23 mouse cellular contexts compared by ENCODE assay signal in genomic region chr14:86721768-86722167, GRCm38 (mm10).
A peak's percentile ranks its signal among the peaks of the same experiment; 100 is the strongest.
DNase-seq lines count a peak whose midpoint lies in the region; ATAC-seq and TF ChIP-seq lines count a peak whose summit lies in the region.
"Had no signal": no experiment of that assay in that cellular context is flagged by ENCODE, and none has a peak within 500 bp of the region (broad histone marks: within the 10 kb centered on the region; RNA-seq: fewer than 3 reads in every experiment).

No protein-coding gene starts in this region.

- no peak overlapping the region for H3K9ac ChIP-seq in liver, embryonic 11.5 days (ENCODE audit: low read depth, low read length)
- no peak overlapping the region for H3K9ac ChIP-seq in liver, embryonic 13.5 days
- no peak overlapping the region for H3K9ac ChIP-seq in liver, postnatal 0 days (replicated peaks)
- no peak overlapping the region for H3K9ac ChIP-seq in forebrain, embryonic 16.5 days (replicated peaks; ENCODE audit: low read depth, low read length)
- H3K9ac ChIP-seq: embryonic facial prominence, embryonic 12.5 days; forebrain, embryonic 15.5 days; hindbrain, embryonic 14.5 days had no signal

- H3K9me3 ChIP-seq in liver, embryonic 11.5 days (ENCODE audit: control insufficient read depth, low read length): no peaks in the 10 kb centered on the region
- H3K9me3 ChIP-seq in liver, embryonic 13.5 days (replicated peaks): no peaks in the 10 kb centered on the region
- no peaks in the 10 kb centered on the region for H3K9me3 ChIP-seq in liver, postnatal 0 days (ENCODE audit: low read length)
- H3K9me3 ChIP-seq in forebrain, embryonic 16.5 days (ENCODE audit: control insufficient read depth, low read length): no peaks in the 10 kb centered on the region
- H3K9me3 ChIP-seq: embryonic facial prominence, embryonic 12.5 days; forebrain, embryonic 10.5 days; forebrain, embryonic 15.5 days; G1E; heart, embryonic 10.5 days had no signal

- H3K4me1 ChIP-seq in liver, embryonic 11.5 days (replicated peaks; ENCODE audit: control insufficient read depth, insufficient read depth, low read length): no peaks in the 10 kb centered on the region
- H3K4me1 ChIP-seq in liver, embryonic 13.5 days (replicated peaks): peaks cover 32% of the 10 kb centered on the region
- no peaks in the 10 kb centered on the region for H3K4me1 ChIP-seq in liver, postnatal 0 days (ENCODE audit: insufficient read depth)
- no peaks in the 10 kb centered on the region for H3K4me1 ChIP-seq in forebrain, embryonic 16.5 days (replicated peaks; ENCODE audit: control insufficient read depth, insufficient read depth, low read length)
- H3K4me1 ChIP-seq: embryonic facial prominence, embryonic 12.5 days; forebrain, embryonic 10.5 days; forebrain, embryonic 15.5 days; heart, embryonic 10.5 days had no signal

- no peak overlapping the region for H3K4me3 ChIP-seq in liver, embryonic 11.5 days (ENCODE audit: low read depth, low read length)
- no peak overlapping the region for H3K4me3 ChIP-seq in liver, embryonic 13.5 days (replicated peaks)
- H3K4me3 ChIP-seq in liver, postnatal 0 days (ENCODE audit: low read depth, low read length): no peak overlapping the region
- no peak overlapping the region for H3K4me3 ChIP-seq in left cerebral cortex, adult 2 months
- H3K4me3 ChIP-seq in forebrain, embryonic 16.5 days (replicated peaks; ENCODE audit: low read length): no peak overlapping the region
- H3K4me3 ChIP-seq: embryonic facial prominence, embryonic 12.5 days; forebrain, embryonic 10.5 days; forebrain, embryonic 15.5 days; heart, embryonic 10.5 days had no signal

- no peak for DNase-seq in liver, embryonic 11.5 days (ENCODE audit: low spot score)
- DNase-seq in liver: no peak
- peak; percentile 18 for DNase-seq in liver, embryonic 13.5 days
- no peak for DNase-seq in liver, postnatal 0 days
- DNase-seq in left cerebral cortex, adult 18-20 months (ENCODE audit: low spot score in 2 of 2): no peak
- DNase-seq in left cerebral cortex, adult 2 months (ENCODE audit: extremely low spot score in 1 of 2, low spot score in 2 of 2): no peak
- DNase-seq: adrenal gland, postnatal 25 days; B cell, adult 2 months; cerebellum, adult 11 months; cerebellum, adult 8-10 months; cerebellum, postnatal 14 days; embryo, embryonic 11 days; gastrocnemius, postnatal 10 days; heart, adult 18-20 months; heart, postnatal 10 days had no signal

- TF ChIP-seq EP300 in liver, postnatal 0 days (IDR thresholded peaks at IDR 0.05; ENCODE audit: low read depth): peak; percentile 70; the same call in 1 of the 2 replicates

- H3K4me2 ChIP-seq in liver, embryonic 11.5 days: no peak overlapping the region
- no peak overlapping the region; the same call in 1 of the 2 replicates for H3K4me2 ChIP-seq in liver, embryonic 13.5 days
- H3K4me2 ChIP-seq in liver, postnatal 0 days (ENCODE audit: low read depth, low read length): no peak overlapping the region
- H3K4me2 ChIP-seq in forebrain, embryonic 16.5 days (ENCODE audit: low read length): no peak overlapping the region
- H3K4me2 ChIP-seq: embryonic facial prominence, embryonic 12.5 days; forebrain, embryonic 15.5 days; hindbrain, embryonic 14.5 days had no signal

- TF ChIP-seq CTCF in liver, postnatal 0 days (IDR thresholded peaks at IDR 0.05; ENCODE audit: low read depth): no peak
- no peak for TF ChIP-seq CTCF in left cerebral cortex, adult 2 months (IDR thresholded peaks at IDR 0.05)

- WGBS in liver, embryonic 11.5 days: 81% methylated on average over 6 of the region's 6 CpGs
- 62% methylated on average over 6 of the region's 6 CpGs for WGBS in liver, embryonic 13.5 days (ENCODE audit: insufficient replicate concordance)
- WGBS in liver, postnatal 0 days (ENCODE audit: insufficient replicate concordance): 69% methylated on average over 6 of the region's 6 CpGs
- WGBS in forebrain, embryonic 16.5 days: 93% methylated on average over 6 of the region's 6 CpGs

- H3K36me3 ChIP-seq in liver, embryonic 11.5 days (ENCODE audit: control insufficient read depth, insufficient read depth, low read length): no peaks in the 10 kb centered on the region
- no peaks in the 10 kb centered on the region for H3K36me3 ChIP-seq in liver, embryonic 13.5 days
- H3K36me3 ChIP-seq in liver, postnatal 0 days (replicated peaks; ENCODE audit: insufficient read depth, low read length): no peaks in the 10 kb centered on the region
- no peaks in the 10 kb centered on the region for H3K36me3 ChIP-seq in forebrain, embryonic 16.5 days (ENCODE audit: control insufficient read depth, insufficient read depth)
- H3K36me3 ChIP-seq: embryonic facial prominence, embryonic 12.5 days; forebrain, embryonic 10.5 days; forebrain, embryonic 15.5 days; heart, embryonic 10.5 days had no signal

- no peak overlapping the region for H3K27ac ChIP-seq in liver, embryonic 11.5 days (ENCODE audit: low read depth, low read length)
- peak overlapping the region; percentile 61 for H3K27ac ChIP-seq in liver, embryonic 13.5 days
- H3K27ac ChIP-seq in liver, postnatal 0 days (ENCODE audit: low read depth): no peak overlapping the region
- H3K27ac ChIP-seq in left cerebral cortex, adult 2 months: no peak overlapping the region
- H3K27ac ChIP-seq in forebrain, embryonic 16.5 days (ENCODE audit: low read length): no peak overlapping the region
- H3K27ac ChIP-seq: embryonic facial prominence, embryonic 12.5 days; forebrain, embryonic 10.5 days; forebrain, embryonic 15.5 days; heart, embryonic 10.5 days; hindbrain, embryonic 14.5 days had no signal

- no peaks in the 10 kb centered on the region for H3K27me3 ChIP-seq in liver, embryonic 11.5 days (replicated peaks; ENCODE audit: control insufficient read depth, insufficient read depth, low read length)
- H3K27me3 ChIP-seq in liver, embryonic 13.5 days: no peaks in the 10 kb centered on the region
- no peaks in the 10 kb centered on the region for H3K27me3 ChIP-seq in liver, postnatal 0 days (ENCODE audit: insufficient read depth, low read length)
- H3K27me3 ChIP-seq in forebrain, embryonic 16.5 days (replicated peaks; ENCODE audit: control insufficient read depth, insufficient read depth, low read length): no peaks in the 10 kb centered on the region
- H3K27me3 ChIP-seq: embryonic facial prominence, embryonic 12.5 days; forebrain, embryonic 15.5 days had no signal

- intact Hi-C loops in left cerebral cortex, adult 2 months (cut with DNase I): no loop called here

- peak; percentile 86 for ATAC-seq in liver, embryonic 11.5 days (replicated peaks; ENCODE audit: low FRiP score)
- ATAC-seq in liver, embryonic 13.5 days (ENCODE audit: low read depth): peak; percentile 91
- peak; percentile 74 for ATAC-seq in liver, postnatal 0 days
- no peak for ATAC-seq in forebrain, embryonic 16.5 days
- ATAC-seq: CD4-positive, CD25-positive, alpha-beta regulatory T cell, adult 4 months; forebrain, embryonic 15.5 days had no signal
